Mouse (Mus musculus) embryonic fibroblast, embryonic 13.5 days (primary cell): ENCODE measurements around the gene Ero1l. TPM values are rescaled to one million over a fixed set of nuclear protein-coding genes. Genes with fewer than 3 reads are reported as not detected.

Experiments used
- H3K27ac ChIP-seq: 2 replicates; pipeline ENCODE4 v1.5.1; 2012; ENCODE audit warnings: low read length, control low read depth, inconsistent platforms; ENCODE audit not compliant: insufficient read depth
- H3K4me1 ChIP-seq: 2 replicates; pipeline ENCODE4 v1.6.1; 2011; ENCODE audit warnings: low read length; ENCODE audit not compliant: control insufficient read depth, insufficient read depth
- H3K4me3 ChIP-seq: 2 replicates; pipeline ENCODE4 v1.5.1; 2011; ENCODE audit warnings: mild to moderate bottlenecking, control low read depth, low read length; ENCODE audit not compliant: insufficient read depth
- CTCF ChIP-seq: IDR thresholded peaks from 2 replicates; pipeline ENCODE4 v1.5.1; 2011; ENCODE audit warnings: mild to moderate bottlenecking, control low read depth, low read length, moderate library complexity, borderline replicate concordance; ENCODE audit not compliant: insufficient read depth
- POLR2A ChIP-seq: IDR thresholded peaks from 2 replicates; pipeline ENCODE4 v1.6.1; 2011; ENCODE audit warnings: low read depth, mild to moderate bottlenecking, control low read depth, low read length, moderate library complexity
- polyA plus RNA-seq: library from polyadenylated mRNA; stranded (reverse); fragments of >200 nt; gene quantifications from 2 replicates; pipeline ENCODE4 v1.2.4, GENCODE M21; 2011; ENCODE audit warnings: low read depth; ENCODE audit not compliant: missing spikeins, insufficient read length

The Ero1l gene
- polyA plus RNA-seq, 1 experiment = 92.1 TPM

- Histone ChIP-seq H3K4me3 (no peak overlapping the region), H3K27ac (no peak overlapping the region), H3K4me1 (no peaks in the 10 kb centered on the region)
- TF ChIP-seq CTCF (no peak), POLR2A (no peak)
Measured at GRCm38 (mm10) chr14:45239042-45239441, 79.5 kb downstream of the Ero1l start.

Other genes with a start within 250 kb of the Ero1l start
- 2.1 and 4.9 TPM in 2 replicates for gene Gpr137c, start 99.1 kb downstream of the Ero1l start, polyA plus RNA-seq
- 23.2 and 33.9 TPM in 2 replicates for gene Txndc16, start 98.4 kb downstream of the Ero1l start, polyA plus RNA-seq
- 486 and 500 TPM in 2 replicates for gene Psmc6, start 11.0 kb upstream of the Ero1l start, polyA plus RNA-seq
- 14.8 and 20.9 TPM in 2 replicates for gene Styx, start 32.3 kb upstream of the Ero1l start, polyA plus RNA-seq
- gene Gnpnat1, start 86.1 kb upstream of the Ero1l start, polyA plus RNA-seq = 90.3 and 97.4 TPM in 2 replicates
- 244 and 317 TPM in 2 replicates for gene Fermt2, start 211.3 kb upstream of the Ero1l start, polyA plus RNA-seq